Mouse (Mus musculus): ENCODE results near the gene Cfap36. TPM values are rescaled to one million over a fixed set of nuclear protein-coding genes. Genes with fewer than 3 reads are reported as not detected.

The Cfap36 gene
- total RNA-seq (2021): 10 to 100 TPM; 13.7 to 17.4 TPM
- long read RNA-seq, experiment 1, transcript Cfap36-201 (10 exons, 1,664 nt): major isoform, 13 of 23 reads
- long read RNA-seq, experiment 1, partial matches to known transcripts: 9 of 23 reads
- long read RNA-seq, experiment 1, other reads (novel, unspliced or antisense): 0 of 23 reads
- long read RNA-seq, experiment 2, transcript Cfap36-201 (10 exons, 1,664 nt): major isoform, 9 of 15 reads
- long read RNA-seq, experiment 2, partial matches to known transcripts: 5 of 15 reads
- long read RNA-seq, experiment 2, other reads (novel, unspliced or antisense): 1 of 15 reads

GRCm38 (mm10) chr11:29246883-29247650, at the start of gene Cfap36:
Gene Cfap36, minus strand, starts transcription at chr11:29247409.
- DNase-seq: peak; percentile 89 to 96

GRCm38 (mm10) chr11:29287305-29287704, 40.1 kb upstream of the Cfap36 start:
- peak in 1 of 2 experiments; percentile 40 for DNase-seq

- no peak for DNase-seq
Observed at GRCm38 (mm10) chr11:29286040-29286439, 38.8 kb upstream of the Cfap36 start.

- DNase-seq: no peak
Observed at GRCm38 (mm10) chr11:29274758-29275157, 27.5 kb upstream of the Cfap36 start.

- DNase-seq: peak; percentile 25 to 73
Observed at GRCm38 (mm10) chr11:29267824-29268223, 20.6 kb upstream of the Cfap36 start.

GRCm38 (mm10) chr11:29254643-29255042, 7.4 kb upstream of the Cfap36 start:
- no peak for DNase-seq

- no peak for DNase-seq
Observed at GRCm38 (mm10) chr11:29248386-29248785, 1.2 kb upstream of the Cfap36 start.

- no peak for DNase-seq
Observed at GRCm38 (mm10) chr11:29247725-29248124, 516 bp upstream of the Cfap36 start.

GRCm38 (mm10) chr11:29245988-29246387, 1.2 kb downstream of the Cfap36 start:
- DNase-seq: no peak

- no peak for DNase-seq
Observed at GRCm38 (mm10) chr11:29241961-29242360, 5.2 kb downstream of the Cfap36 start.

- no peak for DNase-seq
Observed at GRCm38 (mm10) chr11:29239353-29239752, 7.9 kb downstream of the Cfap36 start.

GRCm38 (mm10) chr11:29238551-29238950, 8.7 kb downstream of the Cfap36 start:
- no peak for DNase-seq

GRCm38 (mm10) chr11:29238047-29238446, 9.2 kb downstream of the Cfap36 start:
- no peak for DNase-seq

- DNase-seq: no peak
Observed at GRCm38 (mm10) chr11:29237364-29237763, 9.8 kb downstream of the Cfap36 start.

- DNase-seq: no peak
Observed at GRCm38 (mm10) chr11:29233569-29233968, 13.6 kb downstream of the Cfap36 start.

- no peak for DNase-seq
Observed at GRCm38 (mm10) chr11:29228957-29229356, 18.3 kb downstream of the Cfap36 start.

GRCm38 (mm10) chr11:29224754-29225153, 22.5 kb downstream of the Cfap36 start:
- DNase-seq: no peak

- DNase-seq: no peak
Observed at GRCm38 (mm10) chr11:29222310-29222709, 24.9 kb downstream of the Cfap36 start.

- no peak for DNase-seq
Observed at GRCm38 (mm10) chr11:29219055-29219454, 28.2 kb downstream of the Cfap36 start.

GRCm38 (mm10) chr11:29216196-29216595, 31.0 kb downstream of the Cfap36 start:
- DNase-seq: no peak

GRCm38 (mm10) chr11:29209774-29210173, 37.4 kb downstream of the Cfap36 start:
- DNase-seq: no peak

GRCm38 (mm10) chr11:29203653-29204052, 43.6 kb downstream of the Cfap36 start:
- DNase-seq: no peak

GRCm38 (mm10) chr11:29188981-29189380, 58.2 kb downstream of the Cfap36 start:
- no peak for DNase-seq

- peak; percentile 15 to 16 for DNase-seq
Observed at GRCm38 (mm10) chr11:29181751-29182150, 65.5 kb downstream of the Cfap36 start.

Measured in heart, adult 18-20 months (tissue).